Mouse (Mus musculus) liver, adult 2 months (tissue): Measurements from ENCODE around the gene Rcvrn. TPM values are rescaled to one million over a fixed set of nuclear protein-coding genes. Genes with fewer than 3 reads are reported as not detected.
A peak's percentile ranks its signal among the peaks of the same experiment; 100 is the strongest.

Experiments
- DNase-seq: peaks from one replicate; pipeline ENCODE4 v3.0.0-alpha.2; 2011; ENCODE audit warnings: low read depth, low spot score; ENCODE audit errors: extremely low read depth
- H3K27ac ChIP-seq: fragments of 200-500 bp; replicated peaks from 2 replicates; pipeline ENCODE4 v1.5.1; 2012; ENCODE audit warnings: low read depth, mild to moderate bottlenecking, control low read depth, inconsistent platforms, low read length; ENCODE audit not compliant: insufficient read depth
- H3K27me3 ChIP-seq: fragments of 200-500 bp; 2 replicates; pipeline ENCODE4 v1.6.1; 2012; ENCODE audit warnings: mild to moderate bottlenecking, moderate library complexity, low read length, inconsistent platforms; ENCODE audit not compliant: control insufficient read depth, insufficient read depth
- H3K36me3 ChIP-seq: fragments of 200-500 bp; 2 replicates; pipeline ENCODE4 v1.6.1; 2012; ENCODE audit warnings: low read length, inconsistent platforms; ENCODE audit not compliant: control insufficient read depth, insufficient read depth
- H3K4me1 ChIP-seq: fragments of 200-500 bp; 2 replicates; pipeline ENCODE4 v1.6.1; 2011; ENCODE audit warnings: low read length; ENCODE audit not compliant: control insufficient read depth, insufficient read depth
- H3K4me3 ChIP-seq: fragments of 200-500 bp; 2 replicates; pipeline ENCODE4 v1.5.1; 2011; ENCODE audit warnings: low read depth, mild to moderate bottlenecking, control low read depth, low read length, moderate library complexity; ENCODE audit not compliant: insufficient read depth
- H3K79me2 ChIP-seq: fragments of 200-500 bp; 2 replicates; pipeline ENCODE4 v1.6.1; 2012; ENCODE audit warnings: inconsistent platforms, mild to moderate bottlenecking, low read length, moderate library complexity; ENCODE audit not compliant: control insufficient read depth, insufficient read depth
- H3K9ac ChIP-seq: fragments of 200-500 bp; 2 replicates; pipeline ENCODE4 v1.6.1; 2012; ENCODE audit warnings: low read depth, mild to moderate bottlenecking, control low read depth, inconsistent platforms, low read length
- CTCF ChIP-seq: fragments of 200-500 bp; IDR thresholded peaks from 2 replicates; pipeline ENCODE4 v1.5.1; 2011; ENCODE audit warnings: low read depth, low read length, control low read depth
- POLR2A ChIP-seq: fragments of 200-500 bp; IDR thresholded peaks from 2 replicates; pipeline ENCODE4 v1.6.1; 2011; ENCODE audit warnings: low read length, control low read depth; ENCODE audit not compliant: insufficient read depth; ENCODE audit errors: extremely low read depth
- WGBS: fragments of 180-500 bp; shearing (Covaris S2); methylation state at CpG from one replicate; pipeline ENCODE4 v1.1.7; 2018; 5-methylcytosine and 5-hydroxymethylcytosine counted together
- polyA plus RNA-seq: library from polyadenylated mRNA; depleted of rRNA; stranded (reverse); fragments of >200 nt; gene quantifications from 2 replicates; pipeline ENCODE4 v1.2.3, GENCODE M21; 2012
- total RNA-seq: library from RNA; depleted of rRNA; stranded (reverse); fragments of >200 nt; gene quantifications from 2 replicates; pipeline ENCODE4 v1.2.3, GENCODE M21; 2014

Rcvrn gene
- total and polyA plus RNA-seq, 2 experiments: not detected

- H3K9ac ChIP-seq: no peak overlapping the region
- no peaks in the 10 kb centered on the region for H3K36me3 ChIP-seq
- H3K27ac ChIP-seq: no peak overlapping the region
- DNase-seq: no peak
- TF ChIP-seq CTCF: no peak
- no peak for TF ChIP-seq POLR2A
- no peak overlapping the region for H3K4me3 ChIP-seq
- H3K4me1 ChIP-seq: no peaks in the 10 kb centered on the region
- no peaks in the 10 kb centered on the region for H3K27me3 ChIP-seq
- 86% methylated on average over 4 of the region's 4 CpGs for WGBS
- no peaks in the 10 kb centered on the region for H3K79me2 ChIP-seq
Measured at GRCm38 (mm10) chr11:67715382-67715781, 20.3 kb downstream of the Rcvrn start.

- H3K36me3 ChIP-seq: no peaks in the 10 kb centered on the region
- DNase-seq: no peak
- no peak overlapping the region for H3K9ac ChIP-seq
- no peak for TF ChIP-seq POLR2A
- no peak for TF ChIP-seq CTCF
- H3K27ac ChIP-seq: no peak overlapping the region
- H3K4me3 ChIP-seq: no peak overlapping the region
- WGBS: 86% methylated on average over 5 of the region's 5 CpGs
- H3K4me1 ChIP-seq: no peaks in the 10 kb centered on the region
- no peaks in the 10 kb centered on the region for H3K79me2 ChIP-seq
- no peaks in the 10 kb centered on the region for H3K27me3 ChIP-seq
Measured at GRCm38 (mm10) chr11:67721485-67721884, 26.4 kb downstream of the Rcvrn start.

- Histone ChIP-seq H3K36me3 (no peaks in the 10 kb centered on the region), H3K4me1 (no peaks in the 10 kb centered on the region), H3K27me3 (no peaks in the 10 kb centered on the region), H3K4me3 (no peak overlapping the region), H3K9ac (no peak overlapping the region), H3K79me2 (no peaks in the 10 kb centered on the region), H3K27ac (no peak overlapping the region)
- DNase-seq: peak; percentile 19
- 27% methylated on average over 7 of the region's 7 CpGs for WGBS
- TF ChIP-seq POLR2A: no peak
Measured at GRCm38 (mm10) chr11:67722399-67723156, 27.5 kb downstream of the Rcvrn start.

GRCm38 (mm10) chr11:67723231-67724013 lies 28.3 kb downstream of the Rcvrn start:
- 72% methylated on average over 8 of the region's 8 CpGs for WGBS
- no peak for TF ChIP-seq CTCF
- TF ChIP-seq POLR2A: no peak
- no peaks in the 10 kb centered on the region for H3K36me3 ChIP-seq
- H3K4me3 ChIP-seq: no peak overlapping the region
- no peaks in the 10 kb centered on the region for H3K27me3 ChIP-seq
- no peak overlapping the region for H3K9ac ChIP-seq
- no peak overlapping the region for H3K27ac ChIP-seq
- no peaks in the 10 kb centered on the region for H3K4me1 ChIP-seq
- DNase-seq: no peak
- H3K79me2 ChIP-seq: no peaks in the 10 kb centered on the region

GRCm38 (mm10) chr11:67727095-67727494 lies 32.0 kb downstream of the Rcvrn start:
- no peaks in the 10 kb centered on the region for H3K36me3 ChIP-seq
- no peaks in the 10 kb centered on the region for H3K4me1 ChIP-seq
- no peak for TF ChIP-seq POLR2A
- no peak for TF ChIP-seq CTCF
- no peaks in the 10 kb centered on the region for H3K79me2 ChIP-seq
- no peak overlapping the region for H3K4me3 ChIP-seq
- WGBS: 75% methylated on average over 6 of the region's 6 CpGs
- no peak for DNase-seq
- H3K9ac ChIP-seq: no peak overlapping the region
- no peak overlapping the region for H3K27ac ChIP-seq
- no peaks in the 10 kb centered on the region for H3K27me3 ChIP-seq

GRCm38 (mm10) chr11:67728726-67729125 lies 33.6 kb downstream of the Rcvrn start:
- H3K79me2 ChIP-seq: no peaks in the 10 kb centered on the region
- no peaks in the 10 kb centered on the region for H3K27me3 ChIP-seq
- TF ChIP-seq CTCF (no peak), POLR2A (no peak)
- no peak overlapping the region for H3K27ac ChIP-seq
- H3K4me1 ChIP-seq: no peaks in the 10 kb centered on the region
- H3K36me3 ChIP-seq: no peaks in the 10 kb centered on the region
- H3K4me3 ChIP-seq: no peak overlapping the region
- DNase-seq: no peak
- H3K9ac ChIP-seq: no peak overlapping the region
